Mouse (Mus musculus): ENCODE data around the gene Arhgdig.

Gene Arhgdig

GRCm38 (mm10) chr17:26151886-26152630, 55.5 kb downstream of the Arhgdig start:
- in situ Hi-C loops (cut with MboI; ENCODE audit: low pct_unique_long_range_greater_than_20kb in 1 of 2, low sequenced_read_pairs in 2 of 2, unreplicated experiment in 1 of 2), result no loop called here
